Mouse (Mus musculus) splenic B cell, adult 2 months (primary cell): ENCODE measurements around the gene Gm1604a.
"Not testable (repeated sequence)": the region's sequence is repeated elsewhere in the genome, so short reads cannot be mapped to it uniquely, and the experiment has no call there.

ENCODE experiments used
- DNase-seq: peaks from one replicate; pipeline ENCODE4 v3.0.0-alpha.2; 2011; ENCODE audit warnings: low read depth, low spot score
- H3K27me3 ChIP-seq: 2 replicates; pipeline ENCODE4 v1.6.1; 2012; ENCODE audit warnings: mild to moderate bottlenecking, low read length, moderate library complexity, mixed read lengths; ENCODE audit not compliant: control insufficient read depth, poor library complexity, insufficient read depth, severe bottlenecking
- H3K36me3 ChIP-seq: 2 replicates; pipeline ENCODE4 v1.6.1; 2012; ENCODE audit warnings: mild to moderate bottlenecking, low read length, moderate library complexity, mixed read lengths; ENCODE audit not compliant: control insufficient read depth, poor library complexity, insufficient read depth, severe bottlenecking

Gene Gm1604a

GRCm38 (mm10) chr17:7025257-7025656 is at the start of gene Gm1604a:
Gene Gm1604a, plus strand, starts transcription at chr17:7025568.
- not testable (repeated sequence) for H3K27me3 ChIP-seq, DNase-seq, H3K36me3 ChIP-seq

DNA sequence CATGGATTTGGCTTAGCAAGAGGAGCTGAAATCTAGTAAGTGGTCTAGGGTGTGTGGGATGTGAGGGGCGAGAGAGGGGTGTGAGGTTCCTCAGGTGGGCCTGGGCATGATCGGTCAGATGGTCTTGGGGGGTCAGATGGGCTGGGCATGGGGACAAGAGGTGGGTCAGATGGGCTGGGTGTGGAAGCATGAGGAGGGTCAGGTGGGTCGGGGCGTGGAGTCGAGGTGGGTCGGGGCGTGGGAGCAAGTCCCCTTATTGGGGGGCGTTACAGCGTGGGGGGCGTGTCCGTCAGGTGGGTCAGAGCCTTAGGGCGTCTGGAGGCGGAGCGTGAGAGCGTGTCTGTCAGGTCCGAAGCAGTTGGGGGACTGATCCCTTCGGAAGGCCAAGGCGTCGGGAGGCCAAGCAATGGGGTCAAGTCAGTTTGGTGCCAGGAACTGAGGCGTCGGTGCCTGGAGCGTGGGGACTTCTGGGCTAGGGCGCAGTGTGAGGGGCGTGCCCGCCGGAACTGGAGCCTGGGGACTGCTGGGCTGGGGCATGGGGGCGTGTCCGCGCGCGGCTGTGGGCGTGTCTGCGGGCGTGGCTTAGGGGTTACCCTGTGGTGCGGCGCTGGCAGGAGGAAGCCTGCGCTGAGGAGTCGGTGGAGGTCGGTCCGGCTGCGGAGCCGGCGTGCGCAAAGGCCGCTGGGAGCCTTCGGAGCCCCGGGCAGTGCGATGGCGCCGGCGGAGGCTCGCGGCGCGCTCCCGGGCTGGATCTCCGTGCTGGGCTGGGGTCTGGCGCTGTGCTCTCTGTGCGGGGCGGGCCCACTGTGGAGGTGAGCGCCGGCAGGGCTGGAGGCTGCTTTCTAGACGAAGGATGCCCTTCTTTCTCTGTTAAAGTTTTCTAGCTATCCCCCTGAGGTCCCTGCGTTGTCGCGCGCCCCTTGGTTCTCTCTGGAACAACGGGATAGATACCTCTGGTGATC is 46.8 kb upstream of the Gm1604a start, which contains the start of gene Gm49721:
Gene Gm49721 (plus strand): TSS at position 618 of the 962 bp plus-strand sequence.
- not testable (repeated sequence) for H3K27me3 ChIP-seq, H3K36me3 ChIP-seq
- peak; percentile 40 for DNase-seq

DNA sequence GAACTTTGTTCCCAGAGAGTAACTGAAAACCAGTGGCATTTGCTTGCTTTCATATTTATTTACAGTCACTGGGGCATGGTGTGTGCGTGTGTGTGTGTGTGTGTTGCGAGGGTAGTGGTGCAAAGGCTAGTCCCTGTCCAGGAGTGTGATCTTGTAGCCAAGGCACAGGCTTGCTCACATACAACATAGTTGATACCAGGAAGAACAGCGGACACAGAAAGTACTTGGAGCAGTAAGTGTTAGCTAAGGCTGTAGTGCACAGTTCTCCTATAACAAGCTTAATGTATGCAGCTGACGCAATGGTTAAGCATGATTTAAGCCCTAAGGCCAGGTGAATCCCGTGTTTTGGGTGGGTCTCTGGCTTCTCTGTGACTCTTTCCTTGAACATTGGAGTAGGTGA is 46.0 kb upstream of the Gm1604a start:
- DNase-seq, H3K27me3 ChIP-seq, H3K36me3 ChIP-seq: not testable (repeated sequence)

DNA sequence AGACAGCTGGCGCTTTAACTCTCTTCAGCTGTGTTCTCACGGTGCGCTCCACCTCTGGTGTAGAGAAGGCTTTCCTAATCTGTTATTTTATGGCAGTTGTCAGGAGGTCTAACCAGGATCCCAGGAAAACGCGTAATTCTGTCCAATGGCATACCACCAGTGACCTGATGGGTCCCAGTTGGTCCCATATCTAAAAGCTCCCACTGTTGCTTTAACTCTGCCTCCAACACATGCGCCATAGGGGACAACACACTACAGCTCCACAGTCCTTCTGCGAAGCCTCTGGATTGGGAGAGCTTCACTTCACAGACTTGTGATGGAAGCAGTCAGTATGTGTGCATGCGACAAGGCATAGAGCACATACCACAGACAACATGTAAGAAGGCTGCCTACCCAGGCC is 45.2 kb upstream of the Gm1604a start:
- not testable (repeated sequence) for DNase-seq, H3K36me3 ChIP-seq, H3K27me3 ChIP-seq

GRCm38 (mm10) chr17:6986118-6986517 is 39.2 kb upstream of the Gm1604a start:
- not testable (repeated sequence) for H3K27me3 ChIP-seq, DNase-seq, H3K36me3 ChIP-seq

DNA sequence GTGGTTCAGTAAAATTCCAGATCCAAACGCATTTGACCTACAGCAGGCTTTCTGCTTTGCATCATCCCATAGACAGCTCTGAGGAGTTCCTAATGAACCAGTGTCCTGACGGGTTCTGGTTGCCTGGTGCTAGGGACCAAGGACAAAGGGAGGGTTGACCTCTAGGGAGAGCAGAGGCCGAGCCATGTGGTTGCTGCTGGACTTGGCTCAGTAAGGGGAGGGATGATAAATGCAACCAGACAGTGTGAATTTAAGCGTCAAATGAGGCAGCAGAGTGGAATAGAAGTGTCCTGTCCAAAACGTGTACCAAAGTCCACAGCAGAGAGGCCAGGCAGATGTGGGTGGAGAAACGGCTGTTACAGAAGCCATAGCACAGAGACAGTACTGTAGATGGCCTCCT is 29.9 kb upstream of the Gm1604a start:
- DNase-seq, H3K27me3 ChIP-seq, H3K36me3 ChIP-seq: not testable (repeated sequence)

DNA sequence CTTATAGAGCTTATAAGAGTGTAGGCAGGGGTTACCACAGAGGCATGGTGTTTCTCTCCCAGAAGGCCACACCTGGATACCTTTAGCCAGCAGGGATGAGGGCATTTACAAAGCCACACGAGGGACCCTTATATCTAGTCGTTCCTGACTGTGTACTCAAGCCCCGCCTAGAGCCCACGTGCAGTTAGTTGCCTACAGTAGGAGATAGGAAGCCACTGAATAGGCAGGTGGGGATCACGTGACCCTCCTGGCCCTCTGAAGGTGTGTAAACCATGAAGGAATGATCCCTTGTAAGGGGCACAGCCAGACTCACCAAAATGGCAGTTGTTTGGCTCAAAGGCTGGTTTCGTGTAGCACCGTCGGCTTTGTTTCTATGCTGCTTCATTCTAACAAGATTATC is 28.5 kb upstream of the Gm1604a start:
- not testable (repeated sequence) for DNase-seq, H3K27me3 ChIP-seq, H3K36me3 ChIP-seq

- DNase-seq, H3K36me3 ChIP-seq, H3K27me3 ChIP-seq: not testable (repeated sequence)
These were observed 27.4 kb upstream of the Gm1604a start for GRCm38 (mm10) chr17:6997778-6998490.

DNA sequence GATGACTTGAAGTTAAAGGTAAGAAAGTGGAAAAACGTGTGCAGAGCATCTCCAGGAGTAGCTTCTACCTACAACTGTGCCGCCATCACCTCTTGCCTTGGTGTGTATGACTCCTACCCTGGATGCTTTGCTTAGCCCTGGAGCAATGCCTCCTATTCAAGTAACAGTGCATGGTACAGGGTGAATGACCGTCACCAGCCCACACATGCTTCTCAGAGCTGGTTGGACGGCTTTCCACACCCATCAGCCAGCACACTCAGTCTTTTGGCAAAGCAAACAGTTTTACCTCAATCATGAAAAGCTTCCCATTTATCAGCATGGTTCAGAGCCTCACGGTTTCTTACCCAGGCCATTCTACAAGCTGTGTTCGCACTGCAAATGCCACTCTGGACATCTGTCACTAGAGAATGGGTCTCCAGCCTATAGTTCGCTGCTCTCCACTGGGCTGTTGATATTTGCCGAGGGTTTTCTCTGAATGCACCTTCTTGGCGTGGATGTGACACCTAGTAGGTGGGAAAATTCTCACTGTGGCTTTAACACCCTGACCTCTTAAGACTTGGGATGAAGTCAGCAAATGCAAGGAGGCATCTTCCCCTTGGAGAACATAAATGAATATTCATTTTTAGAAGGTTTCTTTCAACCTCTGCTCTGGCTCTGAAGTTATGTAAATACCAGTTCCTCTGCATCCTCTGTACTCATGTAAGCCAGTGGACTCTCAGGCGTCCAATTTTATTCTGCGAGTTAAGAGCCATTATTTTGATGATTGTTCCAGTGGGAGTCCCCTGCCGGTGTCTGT is 23.4 kb upstream of the Gm1604a start:
- not testable (repeated sequence) for H3K36me3 ChIP-seq, H3K27me3 ChIP-seq, DNase-seq

DNA sequence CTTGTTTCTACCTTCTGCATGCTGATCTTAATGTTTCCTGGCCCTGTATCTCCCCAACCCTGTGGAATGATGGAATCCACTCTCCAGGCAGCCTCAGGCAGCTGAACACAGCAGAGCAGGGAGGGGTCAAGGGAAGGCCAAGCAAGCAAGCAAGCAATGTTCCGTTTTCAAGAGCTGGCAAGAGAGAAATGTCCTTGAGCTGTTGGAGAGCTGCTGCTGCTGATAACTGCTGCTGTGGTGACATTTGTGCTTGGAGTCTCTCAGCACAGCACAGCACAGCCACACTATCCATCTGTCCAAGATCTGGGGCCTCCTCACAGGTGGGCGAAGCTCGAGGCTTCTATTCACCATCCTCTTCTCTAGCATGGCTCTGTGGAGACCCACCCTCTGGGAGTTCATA is 22.0 kb upstream of the Gm1604a start:
- DNase-seq, H3K27me3 ChIP-seq, H3K36me3 ChIP-seq: not testable (repeated sequence)

- H3K36me3 ChIP-seq, DNase-seq, H3K27me3 ChIP-seq: not testable (repeated sequence)
These were observed 19.7 kb upstream of the Gm1604a start for GRCm38 (mm10) chr17:7005646-7006045.

DNA sequence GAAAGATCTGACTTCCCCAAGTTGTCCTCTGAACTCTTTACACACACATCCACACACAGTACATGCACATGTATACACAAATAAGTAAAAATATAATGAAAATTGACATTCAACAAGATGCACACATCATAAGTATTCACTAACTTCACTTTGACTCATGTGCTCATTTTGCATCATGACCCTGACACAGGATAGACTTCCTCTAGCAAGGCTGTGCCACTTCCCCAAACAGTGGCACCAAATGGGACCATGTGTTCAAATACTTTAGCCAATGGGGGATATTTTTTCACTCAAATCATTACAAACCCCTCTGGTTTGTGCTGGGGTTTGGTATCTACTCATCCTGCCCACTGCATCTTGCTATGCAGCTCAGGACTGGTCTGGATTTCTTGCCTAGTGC is 16.5 kb upstream of the Gm1604a start:
- not testable (repeated sequence) for H3K36me3 ChIP-seq, DNase-seq, H3K27me3 ChIP-seq

DNA sequence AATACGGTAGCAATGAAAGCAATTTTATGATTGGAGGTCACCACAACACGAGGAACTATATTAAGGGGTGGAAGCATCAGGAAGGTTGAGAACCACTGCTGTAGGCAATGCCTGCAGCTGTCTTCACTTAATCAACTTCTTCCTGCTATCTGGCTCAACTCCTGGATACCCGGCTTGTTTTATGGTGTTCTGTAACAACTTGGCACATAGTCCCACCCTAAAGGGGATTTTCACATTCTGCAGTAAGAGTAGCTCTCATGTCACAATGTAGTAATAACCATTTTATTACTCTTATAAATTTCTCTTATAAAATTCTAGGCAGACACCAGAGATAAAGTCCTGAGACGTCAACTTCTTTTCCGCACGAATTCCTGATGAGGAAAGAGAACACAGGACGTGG is 15.9 kb upstream of the Gm1604a start:
- not testable (repeated sequence) for DNase-seq, H3K36me3 ChIP-seq, H3K27me3 ChIP-seq

GRCm38 (mm10) chr17:7009901-7010300 is 15.5 kb upstream of the Gm1604a start:
- not testable (repeated sequence) for DNase-seq, H3K27me3 ChIP-seq, H3K36me3 ChIP-seq
